Mouse (Mus musculus) forebrain, embryonic 14.5 days (tissue): ENCODE measurements around the gene Actr6. TPM values are rescaled to one million over a fixed set of nuclear protein-coding genes. Genes with fewer than 3 reads are reported as not detected.

Experiments
- ATAC-seq: fragments of 200-750 bp; cut with Nextera tagmentation; 2 replicates; pipeline ENCODE4 v1.8.0; 2017; ENCODE audit warnings: mild to moderate bottlenecking, moderate library complexity
- DNase-seq: peaks from one replicate; pipeline ENCODE4 v3.0.0-alpha.2; 2015; ENCODE audit warnings: low spot score
- H3K27ac ChIP-seq: fragments of 300-500 bp; sonication (generic); 2 replicates; pipeline ENCODE4 v1.5.1; 2014; ENCODE audit warnings: low read depth, mild to moderate bottlenecking, control low read depth, low read length, moderate library complexity
- H3K27me3 ChIP-seq: fragments of 300-500 bp; sonication (generic); replicated peaks from 2 replicates; pipeline ENCODE4 v1.6.1; 2014; ENCODE audit warnings: low read length, control low read depth, mixed read lengths; ENCODE audit not compliant: control insufficient read depth, insufficient read depth
- H3K36me3 ChIP-seq: fragments of 300-500 bp; sonication (generic); 2 replicates; pipeline ENCODE4 v1.6.1; 2014; ENCODE audit warnings: low read length, control low read depth; ENCODE audit not compliant: control insufficient read depth, insufficient read depth
- H3K4me1 ChIP-seq: fragments of 300-500 bp; sonication (generic); 2 replicates; pipeline ENCODE4 v1.6.1; 2014; ENCODE audit warnings: antibody characterized with exemption, low read length, control low read depth; ENCODE audit not compliant: control insufficient read depth, insufficient read depth
- H3K4me2 ChIP-seq: fragments of 300-500 bp; sonication (generic); 2 replicates; pipeline ENCODE4 v1.6.1; 2014; ENCODE audit warnings: mild to moderate bottlenecking, control low read depth, low read length
- H3K4me3 ChIP-seq: fragments of 300-500 bp; sonication (generic); 2 replicates; pipeline ENCODE4 v1.5.1; 2014; ENCODE audit warnings: low read depth, low read length, control low read depth
- H3K9ac ChIP-seq: fragments of 300-500 bp; sonication (generic); 2 replicates; pipeline ENCODE4 v1.6.1; 2014; ENCODE audit warnings: mild to moderate bottlenecking, low read length, control low read depth, moderate library complexity
- H3K9me3 ChIP-seq: fragments of 300-500 bp; sonication (generic); replicated peaks from 2 replicates; pipeline ENCODE4 v1.6.1; 2016; ENCODE audit warnings: low read length, control low read depth, mixed read lengths; ENCODE audit not compliant: control insufficient read depth
- WGBS: fragments of 180-500 bp; shearing (Covaris S2); extraction: QIAGEN DNeasy Blood & Tissue Kit; methylation state at CpG from one replicate; pipeline ENCODE4 v1.1.7; 2014; 5-methylcytosine and 5-hydroxymethylcytosine counted together
- polyA plus RNA-seq: library from polyadenylated mRNA; unstranded; fragments of >200 nt; fragmentation: Nextera tagmentation; extraction: Ambion mirVana; gene quantifications from 2 replicates; pipeline ENCODE4 v1.2.1, GENCODE M21; 2014

The Actr6 gene
- 63.3 and 71.0 TPM in 2 replicates for polyA plus RNA-seq

GRCm38 (mm10) chr10:89732001-89732794 lies at the start of gene Actr6:
Gene Actr6, minus strand, starts transcription at chr10:89732295.
- H3K4me3 ChIP-seq = peak within 1 kb of the TSS; percentile 69
- 0 out of 2 replicates have a peak, but pooled peaks cover 3% of the 10 kb centered on the region for H3K27me3 ChIP-seq
- peak within 1 kb of the TSS; percentile 59 for H3K4me2 ChIP-seq
- H3K9ac ChIP-seq = peak within 1 kb of the TSS; percentile 72
- ATAC-seq (peak; percentile 100), DNase-seq (peak; percentile 98)
- peak within 1 kb of the TSS; percentile 44 for H3K27ac ChIP-seq
- 2% methylated on average over 49 of the region's 49 CpGs for WGBS
- no peaks in the 10 kb centered on the region for H3K9me3 ChIP-seq
- H3K4me1 ChIP-seq = peaks cover 12% of the 10 kb centered on the region
- H3K36me3 ChIP-seq = peaks cover under 1% of the 10 kb centered on the region; the same call in 1 of the 2 replicates

- H3K27ac ChIP-seq = no peak overlapping the region
- 95% methylated on average over 6 of the region's 6 CpGs for WGBS
- H3K9me3 ChIP-seq = no peaks in the 10 kb centered on the region
- no peak overlapping the region for H3K4me3 ChIP-seq
- no peak overlapping the region for H3K9ac ChIP-seq
- no peaks in the 10 kb centered on the region for H3K4me1 ChIP-seq
- no peaks in the 10 kb centered on the region for H3K27me3 ChIP-seq
- DNase-seq = no peak
- H3K4me2 ChIP-seq = no peak overlapping the region
- H3K36me3 ChIP-seq = peaks cover 14% of the 10 kb centered on the region
- no peak for ATAC-seq
Observed at GRCm38 (mm10) chr10:89776029-89776428, 43.9 kb upstream of the Actr6 start.

GRCm38 (mm10) chr10:89771894-89772293 lies 39.8 kb upstream of the Actr6 start:
- Histone ChIP-seq H3K4me3 (no peak overlapping the region), H3K27ac (no peak overlapping the region), H3K4me2 (no peak overlapping the region), H3K4me1 (no peaks in the 10 kb centered on the region), H3K36me3 (0 out of 2 replicates have a peak, but pooled peaks cover 7% of the 10 kb centered on the region), H3K9me3 (no peaks in the 10 kb centered on the region), H3K27me3 (no peaks in the 10 kb centered on the region), H3K9ac (no peak overlapping the region)
- no peak for DNase-seq
- 61% methylated on average over 2 of the region's 2 CpGs for WGBS
- ATAC-seq = no peak

- ATAC-seq = no peak
- WGBS = 94% methylated on average over 4 of the region's 4 CpGs
- Histone ChIP-seq H3K4me2 (no peak overlapping the region), H3K27me3 (no peaks in the 10 kb centered on the region), H3K4me1 (no peaks in the 10 kb centered on the region), H3K9me3 (no peaks in the 10 kb centered on the region), H3K4me3 (no peak overlapping the region), H3K9ac (no peak overlapping the region), H3K27ac (no peak overlapping the region), H3K36me3 (no peaks in the 10 kb centered on the region)
- no peak for DNase-seq
Observed at GRCm38 (mm10) chr10:89769096-89769495, 37.0 kb upstream of the Actr6 start.

GRCm38 (mm10) chr10:89768352-89769020 lies 36.4 kb upstream of the Actr6 start:
- no peak overlapping the region for H3K27ac ChIP-seq
- WGBS = 88% methylated on average over 7 of the region's 7 CpGs
- ATAC-seq = no peak

GRCm38 (mm10) chr10:89765790-89766714 lies 34.0 kb upstream of the Actr6 start:
- ATAC-seq (no peak), DNase-seq (no peak)
- Histone ChIP-seq H3K9me3 (no peaks in the 10 kb centered on the region), H3K27me3 (no peaks in the 10 kb centered on the region), H3K4me1 (no peaks in the 10 kb centered on the region), H3K4me3 (no peak overlapping the region), H3K27ac (no peak overlapping the region), H3K9ac (no peak overlapping the region), H3K4me2 (no peak overlapping the region), H3K36me3 (no peaks in the 10 kb centered on the region)
- WGBS = 92% methylated on average over 11 of the region's 11 CpGs

More at GRCm38 (mm10) chr10:89768352-89769020, 36.4 kb upstream of the Actr6 start:
- no peak overlapping the region for H3K9ac ChIP-seq
- H3K9me3 ChIP-seq = no peaks in the 10 kb centered on the region
- no peaks in the 10 kb centered on the region for H3K4me1 ChIP-seq
- no peaks in the 10 kb centered on the region for H3K27me3 ChIP-seq
- no peak overlapping the region for H3K4me2 ChIP-seq
- DNase-seq = no peak
- H3K36me3 ChIP-seq = no peaks in the 10 kb centered on the region
- H3K4me3 ChIP-seq = no peak overlapping the region

- Histone ChIP-seq H3K27ac (no peak overlapping the region), H3K36me3 (no peaks in the 10 kb centered on the region), H3K9me3 (no peaks in the 10 kb centered on the region), H3K4me3 (no peak overlapping the region), H3K4me1 (no peaks in the 10 kb centered on the region), H3K9ac (no peak overlapping the region), H3K4me2 (no peak overlapping the region), H3K27me3 (no peaks in the 10 kb centered on the region)
- WGBS = 90% methylated on average over 9 of the region's 9 CpGs
- ATAC-seq = no peak
- no peak for DNase-seq
Observed at GRCm38 (mm10) chr10:89764457-89765121, 32.5 kb upstream of the Actr6 start.

GRCm38 (mm10) chr10:89760772-89761171 lies 28.7 kb upstream of the Actr6 start:
- no peak overlapping the region for H3K4me3 ChIP-seq
- 76% methylated on average over 5 of the region's 5 CpGs for WGBS
- no peak for DNase-seq
- H3K9me3 ChIP-seq = no peaks in the 10 kb centered on the region
- no peak overlapping the region for H3K27ac ChIP-seq
- no peak for ATAC-seq
- H3K4me2 ChIP-seq = no peak overlapping the region
- no peaks in the 10 kb centered on the region for H3K4me1 ChIP-seq
- H3K36me3 ChIP-seq = no peaks in the 10 kb centered on the region
- H3K27me3 ChIP-seq = no peaks in the 10 kb centered on the region
- no peak overlapping the region for H3K9ac ChIP-seq
